Mouse (Mus musculus) intestine, embryonic 16.5 days (tissue): ENCODE results near the gene Ptprn2. TPM values are rescaled to one million over a fixed set of nuclear protein-coding genes. Genes with fewer than 3 reads are reported as not detected.
"Not testable (repeated sequence)": the region's sequence is repeated elsewhere in the genome, so short reads cannot be mapped to it uniquely, and the experiment has no call there.

Experiments used
- ATAC-seq: fragments of 200-750 bp; cut with Nextera tagmentation; 2 replicates; pipeline ENCODE4 v1.8.0; 2017; ENCODE audit warnings: moderate TSS enrichment, moderate library complexity
- H3K27ac ChIP-seq: fragments of 300-500 bp; sonication (generic); 2 replicates; pipeline ENCODE4 v1.5.1; 2014; ENCODE audit warnings: mild to moderate bottlenecking, low read length
- H3K27me3 ChIP-seq: fragments of 300-500 bp; sonication (generic); replicated peaks from 2 replicates; pipeline ENCODE4 v1.6.1; 2014; ENCODE audit warnings: low read length, control low read depth, mixed read lengths; ENCODE audit not compliant: control insufficient read depth, insufficient read depth
- H3K36me3 ChIP-seq: fragments of 300-500 bp; sonication (generic); 2 replicates; pipeline ENCODE4 v1.6.1; 2014; ENCODE audit warnings: low read length, control low read depth; ENCODE audit not compliant: control insufficient read depth, insufficient read depth
- H3K4me1 ChIP-seq: fragments of 300-500 bp; sonication (generic); 2 replicates; pipeline ENCODE4 v1.6.1; 2014; ENCODE audit warnings: low read length, control low read depth, mixed read lengths; ENCODE audit not compliant: control insufficient read depth, insufficient read depth
- H3K4me2 ChIP-seq: fragments of 300-500 bp; sonication (generic); 2 replicates; pipeline ENCODE4 v1.6.1; 2014; ENCODE audit warnings: low read depth, low read length, control low read depth
- H3K4me3 ChIP-seq: fragments of 300-500 bp; sonication (generic); 2 replicates; pipeline ENCODE4 v1.5.1; 2014; ENCODE audit warnings: mild to moderate bottlenecking, low read length
- H3K9ac ChIP-seq: fragments of 300-500 bp; sonication (generic); 2 replicates; pipeline ENCODE4 v1.6.1; 2014; ENCODE audit warnings: low read depth, low read length
- H3K9me3 ChIP-seq: fragments of 300-500 bp; sonication (generic); 2 replicates; pipeline ENCODE4 v1.6.1; 2016; ENCODE audit warnings: low read length, control low read depth; ENCODE audit not compliant: control insufficient read depth
- WGBS: fragments of 180-500 bp; shearing (Covaris S2); extraction: QIAGEN DNeasy Blood & Tissue Kit; methylation state at CpG from one replicate; pipeline ENCODE4 v1.1.7; 2014; 5-methylcytosine and 5-hydroxymethylcytosine counted together
- polyA plus RNA-seq: library from polyadenylated mRNA; unstranded; fragments of >200 nt; fragmentation: Nextera tagmentation; extraction: Ambion mirVana; gene quantifications from 2 replicates; pipeline ENCODE4 v1.2.1, GENCODE M21; 2015

Gene Ptprn2
- polyA plus RNA-seq, 1 experiment from 2014 or later, result 1.8 TPM

DNA sequence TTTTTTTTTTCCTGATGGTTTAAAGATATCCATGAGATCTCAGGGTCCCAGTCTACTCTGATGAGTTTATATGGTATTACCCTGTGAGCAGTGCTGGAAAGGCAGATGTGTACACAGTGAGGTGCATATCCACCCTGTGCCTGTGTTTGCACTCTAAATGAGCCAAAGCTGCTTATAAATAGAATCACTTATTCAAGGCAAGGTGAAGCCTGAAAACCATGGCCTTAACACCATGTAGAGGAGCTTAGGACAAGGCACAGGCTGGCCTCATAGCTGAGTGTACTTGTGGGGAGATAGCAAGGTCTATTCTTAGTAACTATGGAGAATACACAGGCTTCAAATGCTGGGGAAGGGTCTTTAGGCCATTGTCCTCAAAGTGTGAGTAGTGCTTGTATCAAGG, 13.1 kb downstream of the Ptprn2 start:
- ATAC-seq, result no peak
- no peak overlapping the region for H3K4me2 ChIP-seq
- no peaks in the 10 kb centered on the region for H3K36me3 ChIP-seq
- no peak overlapping the region for H3K4me3 ChIP-seq
- no peaks in the 10 kb centered on the region for H3K9me3 ChIP-seq
- H3K27me3 ChIP-seq, result no peaks in the 10 kb centered on the region
- H3K4me1 ChIP-seq, result no peaks in the 10 kb centered on the region
- no peak overlapping the region for H3K27ac ChIP-seq
- H3K9ac ChIP-seq, result no peak overlapping the region

- no peak for ATAC-seq
- Histone ChIP-seq H3K27ac (no peak overlapping the region), H3K4me2 (no peak overlapping the region), H3K9ac (no peak overlapping the region), H3K36me3 (no peaks in the 10 kb centered on the region), H3K4me3 (no peak overlapping the region), H3K9me3 (no peaks in the 10 kb centered on the region), H3K4me1 (no peaks in the 10 kb centered on the region), H3K27me3 (no peaks in the 10 kb centered on the region)
- WGBS, result 76% methylated on average over 11 of the region's 11 CpGs
These were observed 15.1 kb downstream of the Ptprn2 start for GRCm38 (mm10) chr12:116500652-116501051.

- no peaks in the 10 kb centered on the region for H3K27me3 ChIP-seq
- no peak overlapping the region for H3K27ac ChIP-seq
- no peak overlapping the region for H3K9ac ChIP-seq
- no peaks in the 10 kb centered on the region for H3K9me3 ChIP-seq
- no peak overlapping the region for H3K4me3 ChIP-seq
- no peak for ATAC-seq
- no peaks in the 10 kb centered on the region for H3K36me3 ChIP-seq
- H3K4me1 ChIP-seq, result no peaks in the 10 kb centered on the region
- H3K4me2 ChIP-seq, result no peak overlapping the region
- 70% methylated on average over 1 of the region's 1 CpGs for WGBS
These were observed 27.0 kb downstream of the Ptprn2 start for GRCm38 (mm10) chr12:116512482-116512881.

DNA sequence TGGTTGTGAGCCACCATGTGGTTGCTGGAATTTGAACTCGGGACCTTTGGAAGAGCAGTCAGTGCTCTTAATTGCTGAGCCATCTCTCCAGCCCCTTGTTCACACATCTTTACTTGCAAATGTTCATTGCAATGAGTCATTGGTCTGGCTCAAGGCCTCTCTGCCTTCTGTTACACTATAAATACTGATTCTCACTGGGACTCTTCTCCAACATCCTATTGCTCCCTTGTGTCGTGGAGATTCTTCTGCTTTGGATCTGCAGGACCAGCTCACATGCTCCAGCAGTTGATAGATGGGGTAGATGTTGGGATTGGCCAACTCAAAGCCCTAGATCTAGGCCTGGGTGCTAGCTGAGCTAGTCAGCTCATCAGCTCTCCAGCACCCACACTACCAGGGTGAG, 28.3 kb downstream of the Ptprn2 start:
- H3K9me3 ChIP-seq, ATAC-seq, H3K4me2 ChIP-seq, H3K4me1 ChIP-seq, H3K9ac ChIP-seq, H3K27me3 ChIP-seq, H3K36me3 ChIP-seq, H3K4me3 ChIP-seq, H3K27ac ChIP-seq: not testable (repeated sequence)
- WGBS, result 81% methylated on average over 2 of the region's 2 CpGs

- Histone ChIP-seq H3K27ac (no peak overlapping the region), H3K27me3 (no peaks in the 10 kb centered on the region), H3K4me2 (no peak overlapping the region), H3K4me1 (no peaks in the 10 kb centered on the region), H3K9ac (no peak overlapping the region), H3K4me3 (no peak overlapping the region), H3K9me3 (no peaks in the 10 kb centered on the region), H3K36me3 (no peaks in the 10 kb centered on the region)
- ATAC-seq, result no peak
These were observed 30.3 kb downstream of the Ptprn2 start for GRCm38 (mm10) chr12:116515824-116516223.

GRCm38 (mm10) chr12:116528861-116529260, 43.3 kb downstream of the Ptprn2 start:
- Histone ChIP-seq H3K27ac (no peak overlapping the region), H3K4me1 (no peaks in the 10 kb centered on the region), H3K36me3 (no peaks in the 10 kb centered on the region), H3K9me3 (no peaks in the 10 kb centered on the region), H3K27me3 (no peaks in the 10 kb centered on the region), H3K4me3 (no peak overlapping the region), H3K4me2 (no peak overlapping the region), H3K9ac (no peak overlapping the region)
- no peak for ATAC-seq
- 85% methylated on average over 4 of the region's 4 CpGs for WGBS

DNA sequence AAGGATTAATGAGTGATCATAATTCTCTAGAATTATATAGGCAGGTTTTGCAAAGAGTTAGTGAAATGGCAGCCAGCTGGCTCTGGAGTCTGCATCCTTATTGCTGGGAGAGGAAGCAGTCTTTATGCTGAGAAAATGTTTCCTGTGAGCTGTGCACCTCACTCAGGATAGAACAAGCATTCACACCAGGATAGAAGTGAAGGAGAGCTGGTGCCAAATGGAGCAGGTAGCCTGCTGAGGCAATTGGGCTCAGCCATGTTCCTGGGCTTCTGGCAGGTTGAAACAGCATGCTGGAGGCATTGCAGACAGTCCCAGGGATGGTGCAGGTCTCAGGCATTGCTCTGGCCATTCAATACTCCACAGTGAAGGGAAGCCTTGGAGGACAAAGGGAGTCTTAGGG, 47.8 kb downstream of the Ptprn2 start:
- Histone ChIP-seq H3K9me3 (no peaks in the 10 kb centered on the region), H3K27me3 (no peaks in the 10 kb centered on the region), H3K4me3 (no peak overlapping the region), H3K9ac (no peak overlapping the region), H3K36me3 (no peaks in the 10 kb centered on the region), H3K4me1 (no peaks in the 10 kb centered on the region), H3K27ac (no peak overlapping the region), H3K4me2 (no peak overlapping the region)
- no peak for ATAC-seq

DNA sequence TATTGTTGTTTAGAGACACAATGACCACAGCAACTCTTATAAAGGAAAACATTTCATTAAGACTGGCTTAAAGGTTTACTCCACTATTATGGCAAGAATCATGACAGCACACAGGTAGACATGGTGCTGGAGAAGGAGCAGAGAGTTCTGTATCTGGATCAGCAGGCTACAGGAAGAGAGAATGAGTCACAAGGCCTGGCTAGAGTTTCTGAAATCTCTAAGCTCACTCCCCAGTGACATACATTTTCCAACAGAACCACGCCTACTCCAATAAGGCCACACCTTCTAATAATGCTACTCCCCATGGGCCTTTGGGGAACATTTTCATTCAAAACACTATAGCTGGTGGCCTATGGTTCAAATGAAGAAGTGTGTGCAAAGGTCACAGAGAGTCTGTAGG, 53.8 kb downstream of the Ptprn2 start:
- ATAC-seq, result no peak
- Histone ChIP-seq H3K27ac (no peak overlapping the region), H3K4me3 (no peak overlapping the region), H3K9me3 (no peaks in the 10 kb centered on the region), H3K9ac (no peak overlapping the region), H3K4me1 (no peaks in the 10 kb centered on the region), H3K4me2 (no peak overlapping the region), H3K36me3 (no peaks in the 10 kb centered on the region), H3K27me3 (no peaks in the 10 kb centered on the region)
- WGBS, result 79% methylated on average over 1 of the region's 1 CpGs

GRCm38 (mm10) chr12:116540608-116541007, 55.1 kb downstream of the Ptprn2 start:
- 83% methylated on average over 1 of the region's 1 CpGs for WGBS
- Histone ChIP-seq H3K9ac (no peak overlapping the region), H3K9me3 (no peaks in the 10 kb centered on the region), H3K27me3 (no peaks in the 10 kb centered on the region), H3K4me3 (no peak overlapping the region), H3K4me2 (no peak overlapping the region), H3K4me1 (no peaks in the 10 kb centered on the region), H3K27ac (no peak overlapping the region), H3K36me3 (no peaks in the 10 kb centered on the region)
- ATAC-seq, result no peak

- Histone ChIP-seq H3K27ac (no peak overlapping the region), H3K36me3 (no peaks in the 10 kb centered on the region), H3K27me3 (no peaks in the 10 kb centered on the region), H3K4me2 (no peak overlapping the region), H3K4me3 (no peak overlapping the region), H3K9ac (no peak overlapping the region), H3K4me1 (no peaks in the 10 kb centered on the region), H3K9me3 (no peaks in the 10 kb centered on the region)
- 81% methylated on average over 1 of the region's 1 CpGs for WGBS
- no peak for ATAC-seq
These were observed 64.5 kb downstream of the Ptprn2 start for GRCm38 (mm10) chr12:116550031-116550430.
